ENCODE assay signal across 8 mouse cellular contexts in genomic region chr11:69995391-69995960, GRCm38 (mm10). TPM values are rescaled to one million over a fixed set of nuclear protein-coding genes. Genes with fewer than 3 reads are reported as not detected.
A peak's percentile ranks its signal among the peaks of the same experiment; 100 is the strongest.
DNase-seq lines count a peak whose midpoint lies in the region; ATAC-seq and TF ChIP-seq lines count a peak whose summit lies in the region.

Gene Phf23 (plus strand): TSS chr11:69995777.

- peak; percentile 99 for DNase-seq in ES-E14 (ENCODE audit: low read depth, low spot score)
- DNase-seq in cerebellum, adult 11-12 months: peak; percentile 99
- peak; percentile 99 for DNase-seq in heart, postnatal 25 days (ENCODE audit: low spot score)
- peak; percentile 98 for DNase-seq in layer of hippocampus, adult 18-20 months (ENCODE audit: low spot score in 2 of 2)
- DNase-seq in lung, adult 2 months: peak; percentile 96
- peak; percentile 98 to 99 for DNase-seq in thymus, adult 18-20 months

- under 1% methylated on average over 36 of the region's 36 CpGs for WGBS in forebrain, embryonic 15.5 days
- WGBS in lung, adult 2 months: under 1% methylated on average over 36 of the region's 36 CpGs

- H3K36me3 ChIP-seq in ES-E14 (ENCODE audit: control insufficient read depth, insufficient read depth, low read length, poor library complexity, severe bottlenecking): peaks cover 25% of the 10 kb centered on the region
- peaks cover 34% of the 10 kb centered on the region for H3K36me3 ChIP-seq in forebrain, embryonic 15.5 days

- TF ChIP-seq POLR2A in lung, adult 2 months (IDR thresholded peaks at IDR 0.05; ENCODE audit: borderline replicate concordance, extremely low read depth, low read depth, low read length): peak; percentile 65; the same call in 1 of the 2 replicates

- peak within 1 kb of the TSS; percentile 97 for H3K9ac ChIP-seq in ES-E14 (ENCODE audit: insufficient read depth, low read depth, low read length, poor library complexity, severe bottlenecking)
- peak within 1 kb of the TSS; percentile 87 for H3K9ac ChIP-seq in forebrain, embryonic 15.5 days (replicated peaks)

- peak within 1 kb of the TSS; percentile 95 to 98 for H3K4me3 ChIP-seq in ES-E14 (ENCODE audit: insufficient read depth in 1 of 2, low read depth in 1 of 2, low read length in 2 of 2, poor library complexity in 1 of 2, severe bottlenecking in 1 of 2)
- H3K4me3 ChIP-seq in forebrain, embryonic 15.5 days: peak within 1 kb of the TSS; percentile 64
- peak within 1 kb of the TSS; percentile 85 for H3K4me3 ChIP-seq in lung, adult 2 months (replicated peaks; ENCODE audit: extremely low read depth, low read depth, low read length)

- H3K4me2 ChIP-seq in forebrain, embryonic 15.5 days (replicated peaks): peak within 1 kb of the TSS; percentile 66

- no peaks in the 10 kb centered on the region for H3K9me3 ChIP-seq in ES-E14 (ENCODE audit: control insufficient read depth, insufficient read depth, low read depth, low read length)
- no peaks in the 10 kb centered on the region for H3K9me3 ChIP-seq in forebrain, embryonic 15.5 days

- H3K4me1 ChIP-seq in ES-E14 (ENCODE audit: control insufficient read depth in 2 of 2, insufficient read depth in 2 of 2, low read length in 2 of 2, poor library complexity in 1 of 2): peaks cover 6 to 12% of the 10 kb centered on the region in 2 experiments; a peak in 3 of 4 replicates
- peaks cover 38% of the 10 kb centered on the region for H3K4me1 ChIP-seq in forebrain, embryonic 15.5 days
- H3K4me1 ChIP-seq in lung, adult 2 months (ENCODE audit: control insufficient read depth, insufficient read depth, low read length): peaks cover 4% of the 10 kb centered on the region

- peak; percentile 87 for ATAC-seq in forebrain, embryonic 15.5 days (replicated peaks)
- ATAC-seq in neutrophil, adult 5-6 weeks (ENCODE audit: extremely low read depth, insufficient number of reproducible peaks, low FRiP score, poor library complexity, severe bottlenecking): peak; percentile 62

- intact Hi-C loops in heart, postnatal 25 days (cut with DNase I): loop anchor here (10.0 kb wide), 1 partner anchor 591 kb away; no protein-coding TSS in a partner anchor

- in situ Hi-C loops in ES-E14 (cut with MboI; ENCODE audit: low sequenced_read_pairs in 2 of 2, unreplicated experiment in 2 of 2): no loop called here

- H3K27me3 ChIP-seq in forebrain, embryonic 15.5 days: no peaks in the 10 kb centered on the region

- H3K27ac ChIP-seq in ES-E14 (ENCODE audit: insufficient read depth, low read depth, low read length, poor library complexity, severe bottlenecking): peak within 1 kb of the TSS; percentile 96
- peak within 1 kb of the TSS; percentile 94 for H3K27ac ChIP-seq in forebrain, embryonic 15.5 days (replicated peaks)

- peak; percentile 25; the same call in 1 of the 2 replicates for TF ChIP-seq CTCF in lung, adult 2 months (IDR thresholded peaks at IDR 0.05; ENCODE audit: insufficient read depth, low read length)

TF ChIP-seq in ES-E14, 5 proteins besides CTCF, POLR2A, EP300 and RAD21:
- TF ChIP-seq HCFC1 (IDR thresholded peaks at IDR 0.05; ENCODE audit: borderline replicate concordance, insufficient read depth, low read length) (peak; percentile 96), CHD2 (IDR thresholded peaks at IDR 0.05; ENCODE audit: low read depth, low read length) (no peak)

RNA-seq across cellular contexts. Expression of gene Phf23, which starts in this region (rescaled TPM):
- 64.7 and 80.9 TPM in 2 replicates for total RNA-seq in ES-E14 (2012; rRNA removed)
- 71.5 and 75.6 TPM in 2 replicates for polyA plus RNA-seq in forebrain, embryonic 15.5 days (2015; fragmentation: Nextera tagmentation; extraction: Ambion mirVana)
- 10 to 100 TPM; 22.6 to 25.3 TPM for total RNA-seq in heart, postnatal 25 days (2021)
- 10 to 100 TPM; 50.3 TPM for total RNA-seq in layer of hippocampus, adult 18-20 months (2021)
- 15.0 and 22.9 TPM in 2 replicates for polyA plus RNA-seq in lung, adult 2 months (2012; rRNA removed)
- 74.4 and 80.3 TPM in 2 replicates for total RNA-seq in neutrophil, adult 5-6 weeks (2017)

Comparison
In these comparisons a context has a peak if more than half of its experiments do, and no peak if none do; other contexts are left out.
1. Peak in every context shown above with its lines: DNase-seq, ATAC-seq, H3K4me3 ChIP-seq and H3K27ac ChIP-seq.